Mouse (Mus musculus) ovary, postnatal 10 days (tissue): ENCODE measurements at regions not wholly inside any gene's neighbourhood (a gene's known extent, or its start where the extent isn't known, plus 50 kb on each side); places are given as distances from the start of the nearest gene placed in this dataset.

Experiments
- DNase-seq: peaks from one replicate; pipeline ENCODE4 v3.0.0; 2022; ENCODE audit warnings: low spot score

DNA sequence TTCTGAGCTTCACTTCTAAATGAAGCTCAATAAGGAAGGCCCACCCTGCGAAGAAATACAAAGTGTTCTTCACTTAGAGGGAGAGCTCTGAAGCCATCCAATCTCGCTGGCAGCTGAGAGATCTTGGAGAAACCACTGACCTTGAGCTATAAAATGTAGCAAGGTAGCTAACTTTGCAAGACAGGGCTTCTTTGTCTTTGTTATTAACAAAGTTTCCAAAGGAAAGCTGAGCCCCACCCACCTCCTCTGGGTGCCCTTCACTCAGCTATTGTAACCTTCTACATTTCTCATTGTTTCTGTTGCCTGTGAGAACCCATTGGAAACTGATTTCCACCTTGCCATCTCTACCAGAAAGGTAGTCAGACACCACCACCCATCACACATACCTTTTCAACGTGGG lies 57.2 kb upstream of the Usp9x start:
- DNase-seq = no peak

DNA sequence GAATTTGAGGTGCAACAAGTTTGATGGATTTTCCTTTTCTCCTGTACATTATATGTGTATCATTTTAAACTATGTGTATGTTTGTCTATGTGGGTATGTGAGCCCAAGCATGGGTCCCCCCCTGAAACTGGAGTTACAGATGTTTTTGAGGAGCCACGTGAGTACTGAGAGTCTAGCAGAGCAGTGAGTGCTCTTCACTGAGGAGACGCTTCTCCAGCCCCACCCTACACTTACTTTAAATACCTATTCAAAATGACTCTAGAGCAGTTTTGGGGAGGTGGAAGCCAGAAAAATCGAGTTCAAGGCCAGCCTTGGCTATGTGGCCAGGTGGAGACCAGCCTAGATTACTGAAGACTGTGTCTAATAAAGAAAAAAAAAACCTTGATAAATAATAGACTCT lies 58.2 kb upstream of the Usp9x start:
- DNase-seq = no peak

DNA sequence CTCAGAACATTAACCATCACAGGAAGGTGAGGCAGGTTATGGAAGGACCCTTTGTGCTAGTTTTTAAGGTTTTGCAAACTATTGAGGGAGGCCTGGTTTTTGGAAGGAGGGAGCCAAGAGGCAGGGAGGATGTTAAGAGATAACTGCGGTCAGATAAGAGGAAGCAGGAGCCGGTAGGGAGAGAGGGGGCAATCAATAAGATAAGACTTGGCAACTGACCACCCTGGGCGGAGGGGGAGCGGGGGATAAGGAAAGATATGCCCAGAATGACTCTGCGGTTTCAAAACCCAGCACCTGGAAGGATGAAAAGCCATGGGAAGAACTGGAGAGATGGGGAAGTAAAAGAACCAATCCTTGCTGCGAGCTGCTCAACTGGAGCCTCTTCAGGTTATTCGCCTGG lies 80.5 kb upstream of the Usp9x start:
- no peak for DNase-seq

DNA sequence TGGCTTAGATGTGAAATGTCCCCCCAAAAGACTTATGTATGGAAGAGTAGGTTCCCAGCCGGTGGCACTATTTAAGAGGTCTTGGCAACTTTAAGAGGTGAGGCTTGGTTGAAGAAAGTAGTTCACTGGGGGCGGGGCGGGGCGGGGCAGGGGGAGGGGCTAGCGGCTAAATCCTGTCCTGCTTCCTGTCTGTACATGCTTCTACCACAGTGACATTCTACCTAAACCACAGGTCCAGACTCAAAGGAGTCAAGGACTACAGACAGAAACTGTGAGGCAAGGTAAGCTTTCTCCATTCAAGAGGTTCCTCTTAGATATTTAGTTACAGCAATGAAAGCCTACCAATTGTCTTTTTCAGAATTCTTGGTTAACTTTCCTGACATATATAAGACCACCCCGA lies 93.6 kb upstream of the Usp9x start:
- DNase-seq = no peak

DNA sequence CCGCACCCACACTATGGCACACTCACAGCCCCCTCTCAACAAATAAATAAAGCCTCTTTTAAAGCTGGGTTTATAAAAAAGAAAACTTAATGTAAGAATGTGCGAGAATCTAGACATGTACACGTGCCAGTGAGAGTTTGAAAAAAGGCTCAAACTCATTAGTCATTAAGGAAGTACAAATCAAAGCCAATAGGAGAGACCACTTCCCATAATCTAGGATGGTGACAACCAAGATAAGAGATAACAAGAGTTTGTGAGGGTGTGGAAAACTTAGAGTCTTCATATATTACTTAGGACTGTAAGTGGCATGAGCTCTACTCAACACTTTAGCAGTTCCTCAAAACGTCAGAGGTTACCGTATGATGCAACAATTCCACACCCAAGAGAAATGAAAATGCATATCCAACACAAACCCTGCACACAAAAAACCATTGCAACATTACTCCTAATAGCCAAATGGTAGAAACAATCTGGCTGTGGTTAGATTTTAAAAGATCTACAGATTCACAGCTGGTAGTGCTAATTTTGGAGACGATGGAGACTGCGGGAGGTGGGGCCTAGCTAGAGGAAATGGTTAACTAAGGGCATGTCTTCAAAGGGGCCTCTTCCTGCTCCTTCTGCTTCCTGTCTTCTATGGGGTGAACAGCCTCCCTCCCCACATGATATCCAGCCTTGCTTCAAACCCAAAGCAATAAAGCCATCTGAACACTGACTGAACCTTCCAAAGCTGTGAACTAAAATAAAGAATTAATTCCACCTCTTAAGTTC lies 102.1 kb upstream of the Usp9x start:
- DNase-seq = no peak

DNA sequence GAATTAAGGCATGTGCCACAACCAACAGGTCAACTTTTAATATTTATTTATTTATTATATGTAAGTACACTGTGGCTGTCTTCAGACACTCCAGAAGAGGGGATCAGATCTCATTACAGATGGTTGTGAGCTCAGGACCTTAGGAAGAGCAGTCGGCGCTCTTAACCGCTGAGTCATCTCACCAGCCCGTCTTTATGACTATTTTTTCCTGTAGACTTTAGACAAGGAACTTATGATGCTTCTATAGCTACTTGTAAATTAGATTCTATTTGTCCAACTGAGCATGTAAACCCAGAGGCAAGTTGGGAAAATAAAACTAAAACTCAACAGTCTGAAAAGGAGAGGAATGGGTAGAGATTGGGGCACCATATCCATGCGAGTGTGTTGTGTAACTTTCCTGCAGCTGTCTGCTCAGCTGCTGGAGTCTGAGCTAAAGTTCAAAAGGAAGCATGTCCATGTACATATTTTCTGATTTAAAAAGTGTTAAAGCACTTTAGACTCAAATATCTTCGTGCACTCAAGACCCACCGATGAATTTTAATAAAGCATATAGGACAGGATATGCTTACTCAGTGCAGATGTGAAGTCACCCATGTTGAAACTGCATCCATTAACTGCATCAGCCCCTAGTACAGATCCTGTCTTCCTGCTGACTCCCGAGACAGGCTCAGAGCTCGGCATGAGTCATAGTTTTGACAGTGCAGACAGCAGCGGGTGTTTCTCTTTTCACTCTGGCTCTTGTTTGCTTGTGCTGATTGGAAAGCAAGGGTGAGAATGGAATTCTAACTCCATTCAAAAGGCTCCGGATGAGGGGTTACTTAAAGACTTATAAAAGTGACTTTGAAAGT lies 111.6 kb upstream of the Usp9x start:
- no peak for DNase-seq

DNA sequence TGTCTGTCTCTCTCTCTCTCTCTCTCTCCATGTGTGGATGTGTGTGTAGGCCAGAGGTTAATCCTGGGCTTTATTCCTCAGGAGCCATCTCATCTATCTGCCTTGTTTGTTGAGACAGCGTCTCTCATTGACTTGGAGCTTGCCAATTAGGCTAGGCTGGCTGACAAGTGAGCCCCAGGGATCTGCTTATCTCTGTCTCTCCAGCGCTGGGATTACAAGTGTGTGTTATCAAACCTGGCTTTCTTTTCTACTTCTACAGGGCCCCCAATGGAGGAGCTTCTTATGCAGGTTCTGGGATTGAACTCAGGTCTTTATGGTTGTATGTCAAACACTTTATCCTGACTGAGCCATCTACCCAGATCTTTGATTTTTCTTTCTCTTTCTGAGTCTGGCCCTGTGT lies 112.4 kb upstream of the Usp9x start:
- no peak for DNase-seq

DNA sequence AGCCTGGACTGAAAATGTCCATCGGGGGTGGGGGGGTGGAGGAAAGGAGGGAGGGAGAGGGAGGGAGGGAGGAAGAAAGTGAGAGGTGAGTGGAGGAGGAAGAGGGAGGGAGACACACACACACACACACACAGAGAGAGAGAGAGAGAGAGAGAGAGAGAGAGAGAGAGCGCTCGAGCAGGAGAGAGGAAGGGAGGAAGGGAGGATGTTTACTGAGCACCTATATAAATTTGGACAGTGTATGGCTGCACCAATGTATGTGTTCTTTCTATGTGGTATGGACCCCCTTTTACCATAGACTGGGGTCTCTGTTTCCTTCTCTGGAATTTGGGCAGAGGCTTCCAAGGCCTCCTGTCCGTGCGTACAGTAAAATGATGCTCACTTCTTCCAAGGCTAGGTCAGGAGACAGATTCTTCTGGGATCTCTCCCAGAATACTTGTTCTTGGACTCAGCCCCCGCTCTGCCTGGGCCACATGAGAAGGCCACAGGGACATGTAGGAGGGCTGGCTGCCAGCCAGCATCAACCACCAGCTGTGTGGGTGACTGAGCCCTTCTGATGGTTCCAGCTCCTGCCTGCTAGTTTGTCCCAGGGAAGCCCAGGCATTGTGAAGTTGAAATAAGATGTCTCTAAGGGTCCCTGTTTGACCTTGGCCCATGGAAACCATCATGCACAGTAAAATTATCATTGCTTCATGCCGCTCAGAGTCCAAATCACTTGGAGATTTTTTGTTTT lies 120.2 kb upstream of the Usp9x start:
- DNase-seq = no peak

DNA sequence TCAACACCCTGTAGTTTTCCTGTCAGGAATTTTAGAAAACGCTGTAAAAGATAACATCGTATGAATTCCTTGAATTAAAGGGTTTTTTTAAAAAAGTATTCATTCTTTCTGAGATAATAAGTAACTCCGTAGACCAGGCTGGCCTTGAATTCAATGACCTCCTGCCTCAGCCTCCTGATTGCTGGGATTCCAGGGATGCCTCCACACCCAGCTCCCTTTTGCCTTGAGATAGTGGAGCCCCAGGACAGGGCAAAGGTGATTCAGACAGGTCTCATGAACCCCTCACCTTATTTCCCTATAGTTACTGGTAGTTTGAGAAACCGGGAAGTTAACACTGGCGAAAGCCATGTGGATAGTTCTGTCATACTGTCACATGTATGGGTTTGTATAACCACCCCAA lies 128.8 kb upstream of the Usp9x start:
- no peak for DNase-seq

DNA sequence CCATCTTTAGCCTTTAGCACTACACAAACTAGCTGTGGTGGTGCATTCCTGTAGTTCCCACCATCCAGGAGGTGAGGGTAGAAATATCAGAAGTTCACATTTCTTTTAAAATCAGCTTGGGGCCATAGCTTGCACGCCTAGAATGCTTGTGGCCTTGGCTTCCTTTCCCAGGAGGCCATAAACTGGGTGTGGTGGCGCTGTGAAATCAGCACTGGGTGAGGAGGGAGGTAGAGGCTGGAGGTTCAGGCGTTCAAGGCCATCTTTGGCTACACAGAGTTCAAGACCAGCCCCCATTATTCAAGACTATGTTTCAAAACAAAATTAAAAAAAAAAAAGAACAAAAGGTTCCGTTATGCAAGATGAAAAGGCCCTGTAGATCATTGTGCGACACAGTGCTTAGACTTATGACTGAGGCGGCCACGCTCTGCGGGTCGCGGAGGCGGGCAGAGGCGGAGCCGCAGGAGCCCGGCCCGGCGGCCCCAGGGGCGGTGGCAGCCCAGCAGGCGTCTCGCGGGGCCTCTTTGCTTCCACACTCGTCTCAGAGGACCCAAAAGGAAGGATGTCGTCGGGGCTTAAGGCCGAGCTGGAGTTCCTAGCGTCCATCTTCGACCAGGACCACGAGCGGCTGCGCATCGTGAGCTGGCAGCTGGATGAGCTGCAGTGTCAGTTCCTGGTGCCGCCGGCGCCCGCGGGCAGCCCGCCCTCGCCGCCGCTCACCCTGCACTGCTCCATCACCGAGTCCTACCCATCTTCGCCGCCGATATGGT lies 134.7 kb upstream of the Usp9x start:
- DNase-seq = peak; percentile 12

DNA sequence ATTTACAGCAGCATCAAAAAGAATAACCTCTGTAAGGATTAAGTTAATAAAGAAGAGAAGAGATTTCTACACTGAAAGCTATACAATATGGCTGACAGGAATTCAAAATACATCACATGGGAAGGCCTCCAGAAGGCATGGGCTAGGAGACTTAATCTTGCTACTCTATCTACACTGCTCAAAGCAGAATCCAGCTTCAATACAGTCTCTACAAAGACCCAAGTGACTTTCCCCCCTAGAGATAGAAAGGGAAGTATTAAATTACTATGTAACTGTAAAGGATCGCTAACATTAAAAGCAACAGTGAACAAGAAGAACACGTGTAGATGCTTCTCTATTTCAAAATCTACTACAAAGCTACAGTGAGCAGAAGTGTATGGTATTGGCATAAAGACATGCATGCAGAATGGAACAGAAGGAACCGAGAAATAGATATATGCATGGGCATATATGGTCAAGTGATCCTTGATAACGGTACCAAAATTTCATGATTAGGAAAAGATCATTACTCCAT lies 137.9 kb upstream of the Usp9x start:
- DNase-seq = no peak

DNA sequence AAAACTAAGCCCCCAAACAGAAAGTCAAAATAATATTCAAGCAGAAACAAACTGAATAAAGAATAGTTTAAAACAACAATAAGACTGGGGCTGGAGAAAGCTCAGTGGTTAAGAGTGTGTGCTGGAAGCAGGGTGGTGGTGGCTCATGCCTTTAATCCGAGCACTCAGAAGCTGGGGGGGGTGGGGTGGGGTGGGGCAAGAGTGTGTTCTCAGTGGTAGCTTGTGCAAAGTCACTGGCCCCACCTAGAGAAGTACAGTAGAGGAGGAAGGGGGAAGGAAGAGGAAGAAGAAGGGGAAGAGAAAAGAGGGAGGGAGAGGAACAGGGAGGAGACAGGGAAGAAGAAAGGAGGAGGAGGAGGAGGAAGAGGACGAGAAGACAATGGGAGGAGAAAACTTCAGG lies 141.1 kb upstream of the Usp9x start:
- DNase-seq = no peak

DNA sequence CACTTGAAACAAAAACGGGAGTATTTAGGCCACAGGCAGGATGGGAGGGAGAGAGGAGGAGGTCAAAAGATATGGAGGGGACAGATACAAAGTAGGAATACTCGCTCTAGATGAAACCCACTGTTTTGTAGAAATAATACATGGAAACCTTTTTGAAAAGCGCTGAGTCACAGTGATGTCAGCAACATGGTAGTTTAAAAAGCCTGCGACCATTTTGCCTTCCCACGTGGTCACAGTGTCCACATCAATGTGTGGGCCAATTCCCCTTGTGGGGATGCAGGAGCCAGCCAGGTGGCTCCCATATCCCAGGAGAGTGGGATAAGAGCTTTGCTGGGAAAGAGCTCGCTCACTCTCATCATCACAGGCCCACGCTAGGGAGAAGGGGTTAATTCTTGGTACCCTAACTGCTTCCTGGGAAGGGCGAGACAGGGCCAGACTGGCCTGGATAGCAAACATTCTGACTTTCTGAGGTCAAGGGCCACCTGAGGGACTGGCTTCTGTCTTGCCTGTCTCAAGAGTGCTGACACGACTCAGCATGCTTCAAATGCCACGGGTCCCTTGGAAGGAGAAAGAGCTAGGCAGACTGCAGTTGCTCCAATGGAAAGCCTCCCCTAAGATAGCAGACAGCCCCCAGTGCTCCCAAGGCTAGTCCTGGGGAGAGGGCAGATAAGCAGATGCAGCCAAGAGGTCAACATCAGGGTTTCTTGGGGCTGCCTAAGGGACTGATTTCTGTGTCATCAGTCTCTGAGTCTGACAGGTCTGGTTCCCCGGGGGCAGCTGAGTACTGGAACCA lies 143.3 kb upstream of the Usp9x start:
- DNase-seq = no peak

DNA sequence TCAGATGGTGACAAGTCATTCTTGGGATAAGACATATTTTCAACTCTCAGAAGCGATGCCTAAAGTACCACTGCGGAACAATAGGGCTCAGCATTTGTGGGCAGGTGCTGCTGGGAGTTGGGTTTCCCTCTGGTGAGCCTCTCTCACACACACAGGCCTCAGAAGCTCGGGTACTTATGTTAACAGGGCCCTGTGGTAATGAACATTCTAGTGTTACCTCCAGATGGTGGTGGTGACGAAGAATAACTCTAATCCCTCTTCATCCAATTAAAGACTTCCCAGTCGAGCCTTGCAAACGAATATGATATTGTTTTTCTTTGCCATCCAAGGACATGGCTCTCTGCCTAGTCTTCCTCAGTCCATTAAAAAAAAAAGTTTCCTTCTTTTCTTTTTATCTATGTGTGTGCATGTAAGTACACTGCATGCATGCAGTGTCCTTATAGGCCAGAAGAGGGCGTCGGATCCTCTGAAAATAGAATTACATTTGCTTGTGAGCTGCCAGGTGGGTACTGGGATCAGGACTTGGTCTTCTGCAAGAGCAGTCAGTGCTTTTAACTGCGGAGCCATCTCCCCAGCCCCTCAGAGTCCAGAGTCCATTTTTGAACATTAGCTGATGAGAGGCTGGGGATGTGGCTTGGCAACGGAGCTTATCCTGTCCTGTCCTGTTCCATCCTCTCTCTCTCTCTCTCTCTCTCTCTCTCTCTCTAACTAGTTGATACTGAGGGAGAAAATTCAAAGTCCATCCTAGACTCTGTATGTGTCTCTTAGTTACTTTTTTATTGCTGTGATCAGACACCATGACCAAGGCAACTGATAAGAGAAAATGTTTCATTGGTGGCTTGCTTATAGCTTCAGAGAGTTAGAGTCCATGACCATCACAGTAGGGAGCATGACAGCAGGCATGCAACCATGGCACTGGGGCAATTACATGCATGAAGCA lies 146.3 kb upstream of the Usp9x start:
- no peak for DNase-seq

DNA sequence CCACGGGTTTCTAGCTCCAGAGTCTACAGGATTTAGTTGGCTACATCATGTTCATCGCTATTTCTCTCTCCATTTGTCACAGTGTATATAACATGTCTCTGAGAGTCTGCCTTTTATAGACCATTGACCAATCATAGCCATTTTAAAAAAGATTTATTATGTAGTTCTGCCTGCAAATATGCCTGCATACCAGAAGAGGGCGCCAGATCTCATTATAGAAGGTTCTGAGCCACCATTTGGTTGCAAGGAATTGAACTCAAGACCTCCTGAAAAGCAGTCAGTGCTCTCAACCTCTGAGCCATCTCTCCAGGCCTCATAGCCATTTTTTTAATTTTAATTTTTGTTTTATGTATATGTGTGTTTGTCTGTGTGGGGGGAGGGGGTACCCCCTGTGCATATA lies 151.7 kb upstream of the Usp9x start:
- no peak for DNase-seq

DNA sequence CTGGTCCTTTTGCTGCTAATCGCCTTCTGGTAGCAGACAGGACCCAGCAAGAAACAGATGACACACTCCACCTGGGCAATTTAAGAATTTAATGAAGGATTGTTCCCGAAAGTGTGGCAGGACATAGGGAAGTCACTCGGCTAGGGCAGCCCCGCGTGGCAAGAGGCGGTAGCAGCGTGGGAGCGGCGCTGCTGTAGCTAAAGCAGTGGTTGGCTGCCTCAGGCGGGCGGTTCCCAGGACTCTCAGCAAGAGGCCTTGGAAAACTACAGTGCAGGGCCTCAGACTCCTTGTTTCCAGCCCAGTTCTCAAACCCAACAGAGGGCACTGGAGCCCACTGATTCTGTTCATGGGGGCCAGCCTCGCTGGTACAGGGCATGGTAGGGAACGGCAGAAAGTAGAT lies 154.2 kb upstream of the Usp9x start:
- DNase-seq = peak; percentile 2

DNA sequence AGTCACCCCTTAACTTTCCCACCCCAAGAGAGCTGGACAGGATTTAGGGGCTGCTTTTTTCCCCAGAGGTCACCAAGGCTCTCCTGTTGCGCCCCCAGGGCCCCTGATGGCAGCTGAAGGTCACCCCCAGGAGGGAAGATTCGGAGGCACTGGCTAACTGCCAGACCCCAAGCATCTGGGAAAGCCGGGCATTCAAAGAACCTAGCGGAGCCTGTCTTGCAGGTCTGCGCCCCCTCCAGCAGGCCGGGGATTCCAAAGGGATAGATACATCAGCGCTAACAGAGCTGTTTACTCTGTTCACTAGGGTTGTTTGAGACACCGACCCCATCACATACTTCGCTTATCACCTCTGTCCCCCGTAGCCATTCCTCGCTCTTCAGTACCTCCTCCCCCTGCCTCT lies 154.6 kb upstream of the Usp9x start:
- no peak for DNase-seq

DNA sequence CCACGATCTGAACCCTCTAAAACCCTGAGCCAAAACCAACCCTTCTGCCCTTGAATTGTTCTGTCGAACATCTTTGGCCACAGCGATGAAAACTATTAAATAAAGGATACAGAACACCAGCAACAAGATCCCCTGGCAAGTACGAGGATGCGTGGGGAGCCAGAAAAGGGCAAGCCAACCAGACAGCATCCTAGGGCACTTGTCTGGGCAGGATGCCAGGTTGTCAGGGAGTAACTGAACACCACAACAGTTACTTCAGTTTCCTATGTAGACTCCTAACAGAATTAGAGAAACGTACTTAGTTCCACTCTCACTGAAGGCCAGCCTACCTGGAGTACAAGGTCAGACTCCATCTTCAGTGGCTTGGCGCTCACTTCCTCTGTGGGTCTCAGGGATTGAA lies 138.4 kb upstream of the Med14 start:
- no peak for DNase-seq

DNA sequence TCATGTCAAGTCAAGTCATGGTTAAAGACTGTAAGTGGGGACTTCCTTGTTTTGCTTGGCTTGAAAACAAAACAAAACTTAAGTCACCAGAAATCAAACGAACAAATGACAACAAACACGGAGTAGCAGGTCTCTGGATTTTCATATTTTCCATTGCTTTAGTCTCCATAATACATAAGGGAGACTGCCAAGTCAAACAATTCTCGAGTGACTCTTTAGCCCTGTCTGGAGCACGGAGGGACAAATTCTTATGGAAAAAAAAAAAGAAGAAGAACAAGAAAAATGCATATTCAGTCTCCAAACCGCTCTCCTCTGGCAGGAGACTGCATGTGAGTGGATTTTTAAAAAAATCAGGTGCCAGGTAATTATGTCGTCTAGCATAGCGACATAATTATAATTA lies 129.6 kb upstream of the Med14 start:
- no peak for DNase-seq

DNA sequence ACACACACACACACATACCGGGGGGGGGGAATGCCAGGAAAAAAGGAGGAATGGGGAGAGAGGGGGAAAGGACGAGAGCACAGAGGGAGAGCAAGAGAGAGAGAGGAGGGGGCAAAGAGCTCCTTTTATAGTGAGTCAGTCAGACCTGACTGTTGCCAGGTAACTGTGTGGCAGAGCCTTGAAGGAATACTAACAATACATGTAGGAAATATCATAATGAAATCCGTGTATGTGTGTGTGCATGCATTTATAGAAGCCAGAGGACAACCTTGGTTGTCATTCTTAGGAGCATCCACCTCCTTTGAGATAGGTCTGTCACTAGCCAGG lies 127.6 kb upstream of the Med14 start:
- DNase-seq = no peak
